Mouse (Mus musculus): ENCODE measurements around the gene Poldip3.

The Poldip3 gene

GRCm38 (mm10) chr15:83124625-83125024, 24.6 kb downstream of the Poldip3 start:
- no peak for DNase-seq

- peak; percentile 95 for DNase-seq
Observed at GRCm38 (mm10) chr15:83122566-83123145, 26.5 kb downstream of the Poldip3 start, which contains the start of gene Rrp7a. TSS of gene Rrp7a (minus strand) at chr15:83122801.

GRCm38 (mm10) chr15:83121709-83122565, 27.2 kb downstream of the Poldip3 start:
- DNase-seq: peak; percentile 66

- no peak for DNase-seq
Observed at GRCm38 (mm10) chr15:83118360-83118759, 30.8 kb downstream of the Poldip3 start.

GRCm38 (mm10) chr15:83115071-83115470, 34.1 kb downstream of the Poldip3 start:
- no peak for DNase-seq

GRCm38 (mm10) chr15:83114106-83114505, 35.1 kb downstream of the Poldip3 start:
- DNase-seq: no peak

- DNase-seq: peak; percentile 52
Observed at GRCm38 (mm10) chr15:83112898-83113297, 36.3 kb downstream of the Poldip3 start.

GRCm38 (mm10) chr15:83111874-83112273, 37.3 kb downstream of the Poldip3 start:
- no peak for DNase-seq

GRCm38 (mm10) chr15:83111290-83111689, 37.9 kb downstream of the Poldip3 start:
- DNase-seq: no peak

GRCm38 (mm10) chr15:83107814-83108213, 41.4 kb downstream of the Poldip3 start:
- DNase-seq: no peak

- DNase-seq: no peak
Observed at GRCm38 (mm10) chr15:83106426-83106825, 42.8 kb downstream of the Poldip3 start.

- no peak for DNase-seq
Observed at GRCm38 (mm10) chr15:83103111-83103510, 46.1 kb downstream of the Poldip3 start.

GRCm38 (mm10) chr15:83100332-83100662, 48.9 kb downstream of the Poldip3 start:
- DNase-seq: no peak

- peak; percentile 63 for DNase-seq
Observed at GRCm38 (mm10) chr15:83099533-83100331, 49.5 kb downstream of the Poldip3 start.

GRCm38 (mm10) chr15:83095950-83096349, 53.2 kb downstream of the Poldip3 start:
- no peak for DNase-seq

- no peak for DNase-seq
Observed at GRCm38 (mm10) chr15:83093687-83094086, 55.5 kb downstream of the Poldip3 start.

GRCm38 (mm10) chr15:83090874-83091273, 58.3 kb downstream of the Poldip3 start:
- DNase-seq: no peak

GRCm38 (mm10) chr15:83089429-83089605, 59.9 kb downstream of the Poldip3 start, which contains the start of gene Serhl:
TSS of gene Serhl (plus strand) at chr15:83089506.
- no peak for DNase-seq

- no peak for DNase-seq
Observed at GRCm38 (mm10) chr15:83088495-83089428, 60.4 kb downstream of the Poldip3 start.

- no peak for DNase-seq
Observed at GRCm38 (mm10) chr15:83086636-83087328, 62.4 kb downstream of the Poldip3 start.

GRCm38 (mm10) chr15:83085901-83086300, 63.3 kb downstream of the Poldip3 start:
- DNase-seq: peak; percentile 17

GRCm38 (mm10) chr15:83084022-83084640, 65.1 kb downstream of the Poldip3 start:
- no peak for DNase-seq

All from right cerebral cortex, postnatal 25 days (tissue).